Mouse (Mus musculus): ENCODE results near the gene Slc6a21. TPM values are rescaled to one million over a fixed set of nuclear protein-coding genes. Genes with fewer than 3 reads are reported as not detected.

The Slc6a21 gene
- total and polyA plus RNA-seq, 3 experiments, result not detected

DNA sequence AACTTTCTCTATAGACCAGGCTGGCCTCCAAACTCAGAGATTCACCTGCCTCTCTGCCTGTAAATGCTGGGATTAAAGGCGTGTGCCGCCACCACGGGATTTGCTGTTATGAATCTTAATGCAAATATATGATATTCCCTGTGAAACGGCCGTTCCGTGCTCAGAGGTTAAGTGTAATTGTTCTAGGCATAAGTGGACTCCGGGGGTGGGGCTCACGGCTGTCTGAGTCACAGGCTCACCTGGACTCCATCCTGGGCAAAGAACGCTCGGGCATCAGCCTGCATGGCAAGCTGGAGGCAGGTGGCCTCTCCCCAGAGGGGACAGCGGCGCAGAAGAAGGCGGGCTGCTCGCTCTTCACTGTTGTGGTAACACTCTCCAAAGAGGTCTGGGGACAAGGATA is 39.2 kb downstream of the Slc6a21 start:
- in situ Hi-C loops (cut with MboI; ENCODE audit: low pct_ligation_motif_present, low pct_unique_long_range_greater_than_20kb, low sequenced_read_pairs) (no loop called here), dilution Hi-C loops (cut with MboI; ENCODE audit: extremely low pct_ligation_motif_present, extremely low pct_unique_long_range_greater_than_20kb, low sequenced_read_pairs) (no loop called here)
- DNase-seq (ENCODE audit: extremely low read depth), result no peak
- no peak overlapping the region for H3K4me2 ChIP-seq (ENCODE audit: insufficient read depth, low read depth, poor library complexity, severe bottlenecking)
- H3K79me2 ChIP-seq (replicated peaks; ENCODE audit: control insufficient read depth, extremely low read depth, insufficient read depth, poor library complexity, severe bottlenecking), result no peaks in the 10 kb centered on the region
- 0 out of 4 replicates have a peak, but pooled peaks cover 0 to 2% of the 10 kb centered on the region in 2 experiments for H3K4me1 ChIP-seq (ENCODE audit: control insufficient read depth in 1 of 2, insufficient read depth in 2 of 2)
- peaks cover 0 to 12% of the 10 kb centered on the region in 2 experiments for H3K36me3 ChIP-seq (replicated peaks in 1 of 2; ENCODE audit: control insufficient read depth in 1 of 2, insufficient read depth in 1 of 2, low read length in 1 of 2)
- no peak overlapping the region for H3K9ac ChIP-seq (ENCODE audit: insufficient read depth, low read depth)
- TF ChIP-seq JUND (conservative IDR thresholded peaks at IDR 0.05; ENCODE audit: low read depth, low read length) (no peak), JUN (IDR thresholded peaks at IDR 0.05; ENCODE audit: insufficient read depth, low read depth, low read length) (no peak), MXI1 (IDR thresholded peaks at IDR 0.05; ENCODE audit: low read depth, low read length) (no peak), ZKSCAN1 (IDR thresholded peaks at IDR 0.05; ENCODE audit: borderline replicate concordance, low read depth, low read length) (no peak), CHD1 (IDR thresholded peaks at IDR 0.05; ENCODE audit: low read depth, low read length) (no peak), ZMIZ1 (IDR thresholded peaks at IDR 0.05; ENCODE audit: low read depth, low read length) (no peak), CTCF (conservative IDR thresholded peaks at IDR 0.05 in 1 of 2, IDR thresholded peaks at IDR 0.05 in 1 of 2; ENCODE audit: low read depth in 2 of 2, low read length in 2 of 2) (no peak), SMC3 (IDR thresholded peaks at IDR 0.05; ENCODE audit: low read depth, low read length) (no peak), PAX5 (IDR thresholded peaks at IDR 0.05; ENCODE audit: low read length) (no peak), BHLHE40 (IDR thresholded peaks at IDR 0.05; ENCODE audit: low read depth, low read length) (no peak), KAT2A (IDR thresholded peaks at IDR 0.05; ENCODE audit: insufficient replicate concordance, low read length) (no peak), E2F4 (IDR thresholded peaks at IDR 0.05; ENCODE audit: insufficient replicate concordance, low read depth, low read length) (no peak)
- no peak overlapping the region for H3K27ac ChIP-seq (ENCODE audit: insufficient read depth, low read depth)
- no peaks in the 10 kb centered on the region for H3K27me3 ChIP-seq (replicated peaks)
- no peak overlapping the region for H3K4me3 ChIP-seq (replicated peaks in 1 of 3; ENCODE audit: low read depth in 2 of 3, low read length in 2 of 3, poor library complexity in 1 of 3)
- H3K9me3 ChIP-seq (replicated peaks; ENCODE audit: low read length), result no peaks in the 10 kb centered on the region

DNA sequence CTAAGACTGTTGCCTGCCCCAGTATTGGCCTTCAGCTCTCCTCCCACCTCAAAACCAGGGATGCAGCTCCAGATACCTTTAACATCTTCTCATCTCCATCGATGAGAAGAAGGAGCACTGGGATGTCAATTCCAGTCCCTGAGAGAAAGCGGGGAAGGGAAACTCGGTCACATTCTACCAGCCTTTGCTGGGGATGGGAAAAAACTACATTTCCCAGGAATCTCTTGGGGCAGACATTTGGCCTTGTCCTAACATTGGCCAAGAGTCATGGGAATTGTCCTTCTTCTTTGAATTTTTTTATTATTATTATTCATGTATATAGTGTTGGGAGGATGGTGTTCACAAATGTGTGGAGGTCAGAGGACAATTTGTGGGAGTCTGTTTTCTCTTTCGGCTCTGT is 44.9 kb downstream of the Slc6a21 start:
- peaks cover 0 to 19% of the 10 kb centered on the region in 2 experiments for H3K36me3 ChIP-seq (replicated peaks in 1 of 2; ENCODE audit: control insufficient read depth in 1 of 2, insufficient read depth in 1 of 2, low read length in 1 of 2)
- H3K27ac ChIP-seq (ENCODE audit: insufficient read depth, low read depth), result no peak overlapping the region
- dilution Hi-C loops (cut with MboI; ENCODE audit: extremely low pct_ligation_motif_present, extremely low pct_unique_long_range_greater_than_20kb, low sequenced_read_pairs) (no loop called here), in situ Hi-C loops (cut with MboI; ENCODE audit: low pct_ligation_motif_present, low pct_unique_long_range_greater_than_20kb, low sequenced_read_pairs) (no loop called here)
- H3K27me3 ChIP-seq (replicated peaks), result no peaks in the 10 kb centered on the region
- H3K4me3 ChIP-seq (replicated peaks in 1 of 3; ENCODE audit: low read depth in 2 of 3, low read length in 2 of 3, poor library complexity in 1 of 3), result no peak overlapping the region
- no peak for DNase-seq (ENCODE audit: extremely low read depth)
- no peak overlapping the region for H3K9ac ChIP-seq (ENCODE audit: insufficient read depth, low read depth)
- no peak overlapping the region for H3K4me2 ChIP-seq (ENCODE audit: insufficient read depth, low read depth, poor library complexity, severe bottlenecking)
- H3K4me1 ChIP-seq (ENCODE audit: control insufficient read depth in 1 of 2, insufficient read depth in 2 of 2), result no peaks in the 10 kb centered on the region
- H3K79me2 ChIP-seq (replicated peaks; ENCODE audit: control insufficient read depth, extremely low read depth, insufficient read depth, poor library complexity, severe bottlenecking), result no peaks in the 10 kb centered on the region
- H3K9me3 ChIP-seq (replicated peaks; ENCODE audit: low read length), result peaks cover 17% of the 10 kb centered on the region
- TF ChIP-seq TBP (conservative IDR thresholded peaks at IDR 0.05; ENCODE audit: low read depth, low read length), result no peak
- TF ChIP-seq UBTF (IDR thresholded peaks at IDR 0.05; ENCODE audit: low read depth, low read length), result no peak
- no peak for TF ChIP-seq MXI1 (IDR thresholded peaks at IDR 0.05; ENCODE audit: low read depth, low read length)
- TF ChIP-seq TCF12 (IDR thresholded peaks at IDR 0.05; ENCODE audit: low read depth, low read length), result no peak
- no peak for TF ChIP-seq CHD1 (IDR thresholded peaks at IDR 0.05; ENCODE audit: low read depth, low read length)
- TF ChIP-seq JUN (IDR thresholded peaks at IDR 0.05; ENCODE audit: insufficient read depth, low read depth, low read length), result no peak
- TF ChIP-seq NRF1 (IDR thresholded peaks at IDR 0.05; ENCODE audit: low read depth, low read length), result no peak
- no peak for TF ChIP-seq MEF2A (IDR thresholded peaks at IDR 0.05; ENCODE audit: borderline replicate concordance, low read depth, low read length)
